Mouse (Mus musculus): ENCODE measurements around the gene Unc13c.

The Unc13c gene

GRCm38 (mm10) chr9:73968641-73969121, at the start of gene Unc13c:
Unc13c (minus strand) TSS chr9:73968966.
- peak; percentile 67 for DNase-seq

GRCm38 (mm10) chr9:74007976-74008686, 39.4 kb upstream of the Unc13c start:
- no peak for DNase-seq

- DNase-seq = peak; percentile 23
Observed at GRCm38 (mm10) chr9:74002388-74002990, 33.7 kb upstream of the Unc13c start.

- DNase-seq = no peak
Observed at GRCm38 (mm10) chr9:73988096-73988495, 19.3 kb upstream of the Unc13c start.

GRCm38 (mm10) chr9:73987236-73987635, 18.5 kb upstream of the Unc13c start:
- no peak for DNase-seq

GRCm38 (mm10) chr9:73982597-73983344, 14.0 kb upstream of the Unc13c start:
- DNase-seq = peak; percentile 81

- peak; percentile 9 for DNase-seq
Observed at GRCm38 (mm10) chr9:73972327-73972988, 3.7 kb upstream of the Unc13c start.

- DNase-seq = peak; percentile 74
Observed at GRCm38 (mm10) chr9:73970717-73971116, 2.0 kb upstream of the Unc13c start.

GRCm38 (mm10) chr9:73965322-73965915, 3.3 kb downstream of the Unc13c start:
- DNase-seq = no peak

- DNase-seq = no peak
Observed at GRCm38 (mm10) chr9:73962471-73962870, 6.3 kb downstream of the Unc13c start.

- DNase-seq = no peak
Observed at GRCm38 (mm10) chr9:73952331-73952730, 16.4 kb downstream of the Unc13c start.

GRCm38 (mm10) chr9:73951586-73951985, 17.2 kb downstream of the Unc13c start:
- no peak for DNase-seq

- DNase-seq = no peak
Observed at GRCm38 (mm10) chr9:73934844-73935243, 33.9 kb downstream of the Unc13c start.

- DNase-seq = no peak
Observed at GRCm38 (mm10) chr9:73931988-73932387, 36.8 kb downstream of the Unc13c start.

GRCm38 (mm10) chr9:73927276-73927675, 41.5 kb downstream of the Unc13c start:
- no peak for DNase-seq

GRCm38 (mm10) chr9:73922449-73923115, 46.2 kb downstream of the Unc13c start:
- no peak for DNase-seq

GRCm38 (mm10) chr9:73905959-73906358, 62.8 kb downstream of the Unc13c start:
- DNase-seq = no peak

- DNase-seq = no peak
Observed at GRCm38 (mm10) chr9:73898516-73898915, 70.2 kb downstream of the Unc13c start.

GRCm38 (mm10) chr9:73896210-73896609, 72.6 kb downstream of the Unc13c start:
- DNase-seq = no peak

- DNase-seq = no peak
Observed at GRCm38 (mm10) chr9:73883587-73883986, 85.2 kb downstream of the Unc13c start.

GRCm38 (mm10) chr9:73883143-73883542, 85.6 kb downstream of the Unc13c start:
- no peak for DNase-seq

GRCm38 (mm10) chr9:73882393-73882919, 86.3 kb downstream of the Unc13c start:
- no peak for DNase-seq
